Mouse (Mus musculus) neutrophil, adult 65 days (primary cell): ENCODE measurements around the gene Gprin3. TPM values are rescaled to one million over a fixed set of nuclear protein-coding genes. Genes with fewer than 3 reads are reported as not detected.

ENCODE experiments used
- total RNA-seq: library from RNA; stranded (reverse); gene quantifications from 2 replicates; pipeline ENCODE4 v1.2.4, GENCODE M21; 2023

Gprin3 gene
- 0.35 and 0.36 TPM in 2 replicates for total RNA-seq

DNA sequence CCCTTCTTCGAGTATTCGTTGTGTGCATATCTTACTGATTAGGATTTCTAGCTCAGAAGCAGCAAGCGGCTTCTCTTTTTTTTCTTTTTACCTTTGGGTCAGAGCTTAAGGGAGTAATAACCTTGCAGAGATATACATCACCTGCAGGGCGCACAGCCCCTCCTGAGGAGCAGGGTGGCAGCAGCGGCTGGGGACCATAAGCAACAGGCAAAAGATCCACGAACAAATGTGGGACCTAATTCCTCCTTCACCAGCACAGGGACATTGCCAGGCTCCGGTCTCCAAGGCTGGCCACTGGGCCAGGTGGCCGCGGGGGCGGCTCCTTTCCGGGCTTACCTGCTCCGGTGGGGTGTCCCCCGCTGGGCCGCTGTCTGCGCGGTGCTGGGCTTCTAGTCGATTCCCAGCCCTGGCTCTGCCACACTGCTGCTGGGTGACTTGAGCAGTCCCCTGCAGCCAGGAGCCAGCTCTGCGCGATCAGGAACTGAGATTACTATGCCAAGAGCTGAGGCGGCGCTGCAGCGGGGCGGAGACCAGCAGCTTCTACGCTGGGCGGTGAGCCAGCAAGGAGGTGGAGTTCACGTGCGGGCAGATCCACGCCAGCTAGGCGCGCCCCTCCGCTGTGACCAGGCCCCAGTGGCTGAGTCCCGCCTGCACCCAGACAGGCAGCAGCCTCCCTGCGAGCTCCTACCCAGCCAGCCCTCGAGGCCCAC lies at the start of gene Gprin3:
Gprin3 (minus strand) TSS at position 471 of the 710 bp plus-strand sequence.

Other genes starting within 250 kb of the Gprin3 start
- 9.4 and 9.9 TPM in 2 replicates for gene Tigd2, start 217.4 kb downstream of the Gprin3 start, total RNA-seq